Mouse (Mus musculus) activated CD4-positive, CD25-positive, alpha-beta regulatory T cell, adult 4 months (primary cell): Measurements from ENCODE around the gene Abhd18. TPM values are rescaled to one million over a fixed set of nuclear protein-coding genes. Genes with fewer than 3 reads are reported as not detected.
A peak's percentile ranks its signal among the peaks of the same experiment; 100 is the strongest.

Experiments used
- ATAC-seq: one replicate; pipeline ENCODE4 v1.8.0; 2017
- polyA plus RNA-seq, 2 experiments: library from polyadenylated mRNA; unstranded; fragments of 100-300 nt; shearing (Covaris generic); gene quantifications; one replicate each; pipeline ENCODE4 v1.2.1; 2017

Abhd18 gene
- polyA plus RNA-seq, 2 experiments from 2014 or later: 14.3 to 15.8 TPM

- peak; percentile 22 for ATAC-seq
Observed at GRCm38 (mm10) chr3:40950601-40951201, 103.9 kb downstream of the Abhd18 start.

DNA sequence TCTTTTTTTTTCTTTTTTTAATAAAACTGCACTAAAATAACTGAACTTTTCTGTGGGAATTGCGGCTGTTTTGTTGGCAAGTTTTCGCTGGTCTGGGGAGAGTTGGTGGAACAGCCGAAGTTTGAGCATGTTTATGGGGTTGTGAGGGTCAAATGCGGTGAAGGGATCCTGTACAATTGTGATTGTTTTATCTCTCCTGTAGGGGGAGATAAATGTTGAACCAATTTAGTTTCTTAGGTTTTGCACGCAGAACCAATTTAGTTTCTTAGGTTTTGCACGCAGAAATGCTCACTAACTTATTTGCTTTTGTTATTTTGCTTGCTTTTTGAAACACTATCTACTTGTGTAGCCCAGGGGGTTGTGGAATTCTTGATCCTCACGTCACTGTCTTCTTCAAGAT lies 104.6 kb downstream of the Abhd18 start:
- ATAC-seq: no peak

GRCm38 (mm10) chr3:40952606-40953005 lies 105.8 kb downstream of the Abhd18 start:
- ATAC-seq: no peak

GRCm38 (mm10) chr3:40954792-40955191 lies 108.0 kb downstream of the Abhd18 start:
- no peak for ATAC-seq

DNA sequence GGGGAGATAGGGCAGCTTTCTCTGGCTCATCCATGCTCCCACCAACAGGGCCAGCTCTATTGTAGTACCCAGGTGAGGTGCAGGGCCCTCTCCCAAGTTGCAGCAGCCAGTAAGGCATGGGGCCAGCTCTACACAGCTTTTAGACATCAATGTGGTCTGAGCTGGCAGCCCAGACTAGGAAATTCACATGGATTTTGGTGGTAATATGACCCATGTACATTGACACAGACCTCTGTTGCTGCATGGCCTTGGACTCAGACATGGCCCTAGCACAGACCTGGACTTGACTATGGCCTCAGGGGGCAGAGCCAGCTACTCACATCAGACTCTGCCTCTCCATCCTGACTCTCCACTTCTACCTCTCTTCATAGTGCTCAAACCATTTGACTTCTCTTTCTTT lies 112.1 kb downstream of the Abhd18 start:
- ATAC-seq: no peak

DNA sequence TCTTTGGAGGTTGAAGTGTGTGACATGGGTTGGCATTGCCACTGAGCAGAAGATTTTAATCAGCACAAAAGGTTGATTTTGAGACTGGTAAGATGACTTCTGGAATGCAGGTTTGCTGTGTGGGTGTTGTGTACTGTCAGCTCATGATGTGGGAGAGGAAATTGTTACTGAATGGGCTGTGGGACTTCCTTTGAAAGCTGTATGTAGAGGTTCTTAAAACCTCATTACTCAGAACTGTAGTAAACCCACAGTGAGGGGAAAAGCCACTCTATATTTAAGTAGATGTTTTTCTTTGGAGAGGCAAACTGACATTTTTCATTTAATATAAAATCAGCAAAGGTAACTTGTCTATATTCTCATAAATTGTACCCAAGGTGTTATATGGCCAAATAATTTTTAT lies 134.0 kb downstream of the Abhd18 start:
- ATAC-seq: peak; percentile 80

GRCm38 (mm10) chr3:40987539-40987938 lies 140.8 kb downstream of the Abhd18 start:
- no peak for ATAC-seq

Other genes starting within 250 kb of the Abhd18 start
- not detected for gene Slc25a31, start 138.1 kb upstream of the Abhd18 start, polyA plus RNA-seq
- gene Hspa4l, start 102.5 kb upstream of the Abhd18 start, polyA plus RNA-seq: 10 to 100 TPM; 24.8 to 28.5 TPM
- 10 to 100 TPM; 13.0 to 14.1 TPM for gene Plk4, start 47.0 kb upstream of the Abhd18 start, polyA plus RNA-seq
- 10 to 100 TPM; 12.7 to 16.5 TPM for gene Mfsd8, start 84 bp upstream of the Abhd18 start, polyA plus RNA-seq
- under 1 TPM; 0.49 to 0.88 TPM for gene 1700034I23Rik, start 55.6 kb downstream of the Abhd18 start, polyA plus RNA-seq
- gene Larp1b, start 102.9 kb downstream of the Abhd18 start, polyA plus RNA-seq: 10 to 100 TPM; 20.0 to 24.7 TPM
- 1 to 10 TPM; 3.1 to 5.0 TPM for gene Pgrmc2, start 236.1 kb downstream of the Abhd18 start, polyA plus RNA-seq